Mouse (Mus musculus) monocyte, adult 5-6 weeks (primary cell): ENCODE results near the gene Mex3b. TPM values are rescaled to one million over a fixed set of nuclear protein-coding genes. Genes with fewer than 3 reads are reported as not detected.

Source experiments
- ATAC-seq: fragments of 153-309, 156-312 bp; replicated peaks from 2 replicates; pipeline ENCODE4 v1.8.0; 2017; ENCODE audit warnings: mild to moderate bottlenecking; ENCODE audit not compliant: low TSS enrichment, insufficient number of reproducible peaks, severe bottlenecking, poor library complexity, low FRiP score
- total RNA-seq: library from RNA; stranded (forward); fragments of 200-1000, 200-491, 200-594 nt; gene quantifications from 3 replicates; pipeline ENCODE4 v1.2.3, GENCODE M21; 2017

Gene Mex3b
- total RNA-seq, result 3.3 to 3.8 TPM (median 3.8 TPM) in 3 replicates

GRCm38 (mm10) chr7:82867271-82868121 lies at the start of gene Mex3b:
Gene Mex3b (plus strand): TSS chr7:82867333.
- no peak for ATAC-seq

- ATAC-seq, result no peak
Measured at GRCm38 (mm10) chr7:82819541-82819940, 47.6 kb upstream of the Mex3b start.

GRCm38 (mm10) chr7:82820661-82821060 lies 46.5 kb upstream of the Mex3b start:
- no peak for ATAC-seq

- ATAC-seq, result no peak
Measured at GRCm38 (mm10) chr7:82821501-82821900, 45.6 kb upstream of the Mex3b start.

GRCm38 (mm10) chr7:82822528-82822927 lies 44.6 kb upstream of the Mex3b start:
- ATAC-seq, result no peak

- no peak for ATAC-seq
Measured at GRCm38 (mm10) chr7:82828193-82828592, 38.9 kb upstream of the Mex3b start.

- no peak for ATAC-seq
Measured at GRCm38 (mm10) chr7:82829516-82829915, 37.6 kb upstream of the Mex3b start.

- ATAC-seq, result no peak
Measured at GRCm38 (mm10) chr7:82834471-82834870, 32.7 kb upstream of the Mex3b start.

GRCm38 (mm10) chr7:82838414-82838813 lies 28.7 kb upstream of the Mex3b start:
- no peak for ATAC-seq

GRCm38 (mm10) chr7:82838965-82839675 lies 28.0 kb upstream of the Mex3b start:
- no peak for ATAC-seq

GRCm38 (mm10) chr7:82842222-82842920 lies 24.8 kb upstream of the Mex3b start:
- ATAC-seq, result no peak

GRCm38 (mm10) chr7:82850756-82851155 lies 16.4 kb upstream of the Mex3b start:
- no peak for ATAC-seq

- no peak for ATAC-seq
Measured at GRCm38 (mm10) chr7:82851670-82852069, 15.5 kb upstream of the Mex3b start.

- no peak for ATAC-seq
Measured at GRCm38 (mm10) chr7:82854195-82854766, 12.9 kb upstream of the Mex3b start.

- no peak for ATAC-seq
Measured at GRCm38 (mm10) chr7:82858611-82859010, 8.5 kb upstream of the Mex3b start.

- no peak for ATAC-seq
Measured at GRCm38 (mm10) chr7:82860626-82861025, 6.5 kb upstream of the Mex3b start.

- no peak for ATAC-seq
Measured at GRCm38 (mm10) chr7:82863341-82863740, 3.8 kb upstream of the Mex3b start.

- no peak for ATAC-seq
Measured at GRCm38 (mm10) chr7:82864260-82864990, 2.7 kb upstream of the Mex3b start.
